Mouse (Mus musculus) left cerebral cortex, adult 2 months (tissue): ENCODE measurements around the gene Rab4a. TPM values are rescaled to one million over a fixed set of nuclear protein-coding genes. Genes with fewer than 3 reads are reported as not detected.

Experiments used
- DNase-seq, 2 experiments: peaks; one replicate each; pipeline ENCODE4 v3.0.0; 2021 to 2022; ENCODE audit warnings: low spot score in 2 of 2, mixed read lengths in 1 of 2; ENCODE audit errors: extremely low spot score in 1 of 2
- H3K27ac ChIP-seq: fragments of 200-600 bp; 2 replicates; pipeline ENCODE4 v1.8.1; 2022
- H3K4me3 ChIP-seq: fragments of 200-600 bp; 2 replicates; pipeline ENCODE4 v1.8.1; 2022
- CTCF ChIP-seq: fragments of 200-600 bp; IDR thresholded peaks from 2 replicates; pipeline ENCODE4 v1.8.1; 2022; ENCODE audit warnings: antibody characterized with exemption, mild to moderate bottlenecking, moderate library complexity
- intact Hi-C: fragments of 180-260 bp; cut with DNase I; formaldehyde crosslinking; loops from one replicate; pipeline ENCODE4 v1.15.1; 2025
- total RNA-seq, 2 experiments: library from RNA; stranded (reverse); gene quantifications; 2 replicates each; pipeline ENCODE4 v1.2.3; 2021

The Rab4a gene
- total RNA-seq, 2 experiments from 2014 or later: 39.8 to 48.9 TPM

DNA sequence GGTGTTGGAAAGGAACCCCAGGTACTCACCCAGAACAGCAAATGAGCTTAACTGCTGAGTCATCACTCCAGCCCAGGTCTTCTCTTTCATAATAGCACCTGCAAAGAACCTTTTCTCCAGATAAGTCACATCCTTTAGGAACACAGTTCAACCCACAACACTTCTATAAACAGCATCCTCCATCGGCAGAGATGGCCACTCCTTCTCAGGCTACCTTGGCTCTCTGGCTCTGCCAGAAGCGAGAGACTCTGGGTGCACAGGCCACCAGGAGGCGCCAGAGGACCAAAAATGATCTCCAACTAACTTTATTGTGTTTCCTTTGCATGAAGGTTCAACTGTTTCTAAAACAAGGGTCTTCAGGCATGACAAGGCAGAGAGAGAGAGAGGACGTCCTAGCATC is 15.8 kb upstream of the Rab4a start:
- DNase-seq: peak; percentile 85 to 90
- peak overlapping the region; percentile 38 for H3K27ac ChIP-seq
- intact Hi-C loops: loop anchor here (1.0 to 5.0 kb wide), 3 partner anchors 43 to 557 kb away; no protein-coding TSS in a partner anchor

DNA sequence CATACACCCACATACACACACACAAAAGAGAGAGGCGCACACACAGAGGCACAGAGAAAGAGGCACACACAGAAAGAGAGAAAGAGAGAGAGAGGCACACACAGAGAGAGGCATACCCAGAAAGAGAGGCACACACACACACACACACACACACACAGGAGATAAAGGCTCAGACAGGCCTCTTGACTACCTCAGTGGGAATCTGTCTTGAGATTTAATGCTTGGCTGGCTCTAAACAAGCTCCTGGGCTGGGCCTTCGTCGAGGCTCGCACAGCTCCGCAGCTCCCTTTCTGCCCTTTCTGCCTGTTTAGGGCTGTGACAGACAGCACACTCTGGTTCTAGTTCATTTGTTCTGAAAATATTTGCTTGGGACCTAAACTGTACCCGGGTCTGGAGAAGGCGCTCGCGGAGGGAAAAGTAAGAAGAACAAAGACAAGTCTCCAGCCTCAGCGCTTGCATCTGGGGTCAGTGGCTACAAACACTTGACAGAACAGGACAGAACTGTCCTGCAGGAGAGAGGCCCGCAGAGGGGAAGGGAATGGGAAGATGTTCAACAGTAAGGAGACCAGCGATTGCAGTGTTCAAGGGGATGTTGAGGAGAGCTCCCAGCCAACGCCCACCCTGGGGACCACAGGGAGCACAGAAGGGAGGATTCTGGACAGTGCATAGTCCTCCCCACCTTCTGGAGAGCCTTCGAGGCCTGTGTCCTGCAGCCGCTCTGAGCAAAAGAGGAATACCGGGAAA is 14.5 kb upstream of the Rab4a start:
- Histone ChIP-seq H3K4me3 (no peak overlapping the region), H3K27ac (no peak overlapping the region)
- no peak for TF ChIP-seq CTCF
- no peak for DNase-seq
- intact Hi-C loops: loop anchor here (2.0 kb wide), 1 partner anchor 134 kb away; no protein-coding TSS in a partner anchor

More for the DNA sequence above, 15.8 kb upstream of the Rab4a start:
- peak; percentile 92 for TF ChIP-seq CTCF
- no peak overlapping the region for H3K4me3 ChIP-seq

DNA sequence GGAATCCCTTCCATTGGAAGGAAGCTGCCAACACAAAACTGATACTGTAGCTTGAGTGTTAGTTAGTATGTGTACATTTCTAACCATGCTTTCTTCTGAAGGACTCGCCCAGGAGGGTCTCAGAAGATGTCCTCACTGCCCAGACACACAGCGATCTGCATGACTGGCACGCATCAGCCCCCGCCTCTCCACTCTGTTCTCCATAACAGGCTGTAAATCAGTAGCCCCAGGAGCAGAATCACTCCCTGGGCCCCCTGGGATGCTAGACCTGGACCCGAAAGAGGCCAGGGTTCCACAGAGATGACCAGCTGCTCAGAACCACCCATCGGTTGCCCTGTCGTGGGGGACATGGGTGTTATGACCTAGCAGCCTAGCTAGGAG is 13.9 kb upstream of the Rab4a start:
- Histone ChIP-seq H3K4me3 (no peak overlapping the region), H3K27ac (no peak overlapping the region)
- intact Hi-C loops: loop anchor here (2.0 kb wide), 1 partner anchor 133 kb away; no protein-coding TSS in a partner anchor
- no peak for TF ChIP-seq CTCF
- no peak for DNase-seq

- no peak for DNase-seq
- no peak overlapping the region for H3K27ac ChIP-seq
- intact Hi-C loops: no loop called here
- TF ChIP-seq CTCF: no peak
- H3K4me3 ChIP-seq: no peak overlapping the region
These were observed 11.9 kb upstream of the Rab4a start for GRCm38 (mm10) chr8:123793900-123794299.

DNA sequence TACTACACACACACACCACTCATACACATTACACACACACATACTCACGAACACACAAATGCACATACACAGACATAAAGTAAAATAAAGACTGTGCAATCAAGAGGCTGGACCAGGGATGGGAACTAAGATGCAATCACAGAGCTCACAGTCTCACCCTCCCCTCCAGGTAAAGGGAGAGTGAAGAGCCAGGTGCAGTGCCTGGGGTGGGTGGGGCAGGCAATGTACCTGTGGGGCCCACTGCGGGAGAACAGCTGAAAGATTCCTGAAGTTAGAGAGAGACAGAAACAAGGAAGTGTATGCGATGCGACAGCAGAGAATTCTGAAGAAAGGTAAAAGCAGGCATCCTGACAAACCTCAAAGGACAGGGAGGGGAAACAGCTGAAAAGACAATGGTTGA is 11.0 kb upstream of the Rab4a start:
- intact Hi-C loops: no loop called here
- no peak for DNase-seq
- Histone ChIP-seq H3K27ac (no peak overlapping the region), H3K4me3 (no peak overlapping the region)
- no peak for TF ChIP-seq CTCF

DNA sequence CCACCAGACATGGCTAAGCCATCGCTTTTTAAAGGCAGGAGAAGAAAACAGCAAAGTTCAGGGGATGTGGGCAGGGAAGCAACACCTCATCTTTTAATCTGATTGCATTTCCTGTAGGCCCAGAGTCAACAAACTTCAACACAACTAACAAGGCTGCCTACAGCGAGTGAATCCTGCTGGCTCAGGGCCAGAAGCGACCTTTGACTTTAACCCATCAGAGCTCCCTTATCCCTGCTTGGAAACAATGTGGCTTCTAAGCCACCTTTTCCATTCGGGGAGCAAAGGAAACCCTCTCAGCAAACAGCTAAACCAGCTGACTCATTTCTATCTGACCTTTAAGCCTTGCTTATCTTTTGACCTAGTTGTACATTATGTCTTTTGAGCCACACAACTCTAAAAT is 9.0 kb upstream of the Rab4a start:
- Histone ChIP-seq H3K4me3 (no peak overlapping the region), H3K27ac (no peak overlapping the region)
- intact Hi-C loops: no loop called here
- no peak for TF ChIP-seq CTCF
- DNase-seq: no peak

DNA sequence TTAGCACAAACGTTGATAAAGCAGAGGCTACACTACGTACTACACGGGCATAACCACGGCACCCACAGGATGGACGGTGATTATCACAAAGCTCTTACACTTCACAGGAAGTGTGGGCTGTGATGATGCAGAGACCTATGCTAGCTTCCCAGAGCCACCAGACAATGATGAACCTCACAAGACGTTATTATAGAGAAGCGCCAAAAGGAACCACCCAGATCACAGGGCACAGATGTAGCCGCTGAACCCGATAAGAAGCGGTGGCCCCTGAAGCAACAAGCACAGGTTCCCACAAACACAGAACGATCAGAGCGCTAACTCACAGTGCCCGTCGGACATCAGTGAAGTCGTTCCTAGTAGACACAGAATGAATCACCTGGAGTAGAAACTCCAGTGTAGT is 7.9 kb upstream of the Rab4a start:
- intact Hi-C loops: no loop called here

GRCm38 (mm10) chr8:123799434-123799833 is 6.4 kb upstream of the Rab4a start:
- no peak overlapping the region for H3K27ac ChIP-seq
- no peak for TF ChIP-seq CTCF
- no peak for DNase-seq
- intact Hi-C loops: no loop called here
- H3K4me3 ChIP-seq: no peak overlapping the region

More for the DNA sequence above, 7.9 kb upstream of the Rab4a start:
- H3K27ac ChIP-seq: no peak overlapping the region
- no peak for DNase-seq
- no peak for TF ChIP-seq CTCF
- no peak overlapping the region for H3K4me3 ChIP-seq

DNA sequence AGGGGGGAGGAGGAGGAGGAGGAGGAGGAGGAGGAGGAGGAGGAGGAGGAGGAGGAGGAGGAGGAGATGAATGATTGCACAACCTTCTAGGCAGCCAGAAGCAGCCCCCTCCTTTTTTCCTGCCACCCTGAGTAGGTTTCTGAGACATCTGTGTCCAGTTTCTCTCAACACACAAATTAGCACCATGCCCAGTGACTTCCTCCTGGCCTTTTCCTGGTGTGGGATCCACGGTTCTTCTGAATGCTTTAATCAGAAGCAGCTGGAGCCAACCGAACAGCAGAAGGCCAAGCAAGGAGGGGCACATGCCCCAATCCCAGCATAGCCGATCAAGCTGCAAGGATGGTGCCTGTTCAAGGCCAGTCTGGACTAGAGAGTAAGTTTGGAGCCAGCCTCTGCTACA is 5.9 kb upstream of the Rab4a start:
- intact Hi-C loops: no loop called here
- no peak overlapping the region for H3K4me3 ChIP-seq
- no peak overlapping the region for H3K27ac ChIP-seq
- no peak for TF ChIP-seq CTCF
- DNase-seq: no peak

DNA sequence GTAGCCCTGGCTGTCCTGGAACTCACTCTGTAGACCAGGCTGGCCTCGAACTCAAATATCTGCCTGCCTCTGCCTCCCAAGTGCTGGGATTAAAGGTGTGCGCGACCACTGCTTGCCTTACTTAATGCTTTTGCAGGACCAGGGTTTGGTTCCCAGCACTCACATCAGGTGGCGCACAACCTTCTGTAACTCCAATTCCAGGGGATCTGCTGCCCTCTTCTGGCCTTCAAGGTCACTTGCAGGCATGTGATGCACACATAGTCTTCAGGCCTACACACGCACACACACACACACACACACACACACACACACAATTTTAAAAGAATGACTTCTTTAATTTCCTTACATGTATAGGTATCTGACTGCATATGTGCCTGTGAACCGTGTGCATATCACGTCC is 4.9 kb upstream of the Rab4a start:
- intact Hi-C loops: no loop called here
- TF ChIP-seq CTCF: no peak
- Histone ChIP-seq H3K4me3 (no peak overlapping the region), H3K27ac (no peak overlapping the region)
- no peak for DNase-seq

DNA sequence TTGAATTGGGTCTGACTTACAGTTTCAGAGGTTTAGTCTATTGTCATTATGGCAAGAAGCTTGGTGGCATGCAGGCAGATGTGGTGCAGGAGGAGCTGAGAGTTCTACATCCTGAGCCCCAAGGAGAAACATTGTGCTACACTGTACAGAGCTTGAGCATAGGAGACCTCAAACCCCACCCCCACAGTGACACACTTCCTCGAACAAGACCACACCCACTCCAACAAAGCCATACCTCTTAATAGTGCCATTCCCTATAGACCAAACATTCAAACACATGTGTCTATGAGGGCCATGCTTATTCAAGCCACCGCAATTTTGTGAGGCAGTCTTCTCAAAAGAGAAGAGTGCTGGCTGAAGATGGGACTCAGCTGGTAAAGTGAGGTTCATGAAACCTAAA is 4.2 kb upstream of the Rab4a start:
- H3K4me3 ChIP-seq: no peak overlapping the region
- intact Hi-C loops: no loop called here
- DNase-seq: no peak
- TF ChIP-seq CTCF: no peak
- H3K27ac ChIP-seq: no peak overlapping the region

- TF ChIP-seq CTCF: no peak
- intact Hi-C loops: no loop called here
- Histone ChIP-seq H3K4me3 (no peak overlapping the region), H3K27ac (no peak overlapping the region)
- DNase-seq: no peak
These were observed 2.1 kb upstream of the Rab4a start for GRCm38 (mm10) chr8:123803639-123804038.

DNA sequence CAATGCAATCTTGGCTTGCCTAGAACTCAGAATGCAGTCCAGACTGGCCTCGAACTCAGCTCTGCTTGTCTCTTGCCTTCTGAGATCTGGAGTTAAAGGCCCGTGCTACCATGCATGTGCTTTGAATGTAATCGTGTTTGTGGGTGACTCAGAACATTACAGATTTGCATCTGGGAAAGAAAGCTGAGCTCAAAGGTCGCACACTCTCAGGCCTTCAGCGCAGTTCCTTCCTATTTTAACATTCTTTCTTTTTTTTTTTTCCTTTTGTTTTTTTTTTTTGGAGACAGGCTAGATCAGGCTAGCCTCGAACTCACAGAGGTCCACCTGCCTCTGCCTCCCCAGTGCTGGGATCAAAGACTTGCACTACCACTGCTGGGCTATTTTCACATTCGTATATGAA is 1.2 kb upstream of the Rab4a start:
- TF ChIP-seq CTCF: no peak
- Histone ChIP-seq H3K27ac (no peak overlapping the region), H3K4me3 (no peak overlapping the region)
- DNase-seq: no peak
- intact Hi-C loops: no loop called here
